Mouse (Mus musculus): ENCODE data around the gene Car3. TPM values are rescaled to one million over a fixed set of nuclear protein-coding genes. Genes with fewer than 3 reads are reported as not detected.
"Not testable (repeated sequence)": the region's sequence is repeated elsewhere in the genome, so short reads cannot be mapped to it uniquely, and the experiment has no call there.

Car3 gene
- 1,000 to 10,000 TPM in 3 of 4 experiments, 100 to 1,000 TPM in 1; 906 to 1,729 (median 1,130) TPM for total RNA-seq (2022)

GRCm38 (mm10) chr3:14863022-14863711 is at the start of gene Car3:
Gene Car3 (plus strand): TSS chr3:14863512.
- peak in 1 of 2 experiments; percentile 25 for DNase-seq (ENCODE audit: low spot score in 2 of 2)

- not testable (repeated sequence) for DNase-seq (ENCODE audit: low spot score in 2 of 2)
These were observed 47.9 kb upstream of the Car3 start for GRCm38 (mm10) chr3:14815396-14815795.

DNA sequence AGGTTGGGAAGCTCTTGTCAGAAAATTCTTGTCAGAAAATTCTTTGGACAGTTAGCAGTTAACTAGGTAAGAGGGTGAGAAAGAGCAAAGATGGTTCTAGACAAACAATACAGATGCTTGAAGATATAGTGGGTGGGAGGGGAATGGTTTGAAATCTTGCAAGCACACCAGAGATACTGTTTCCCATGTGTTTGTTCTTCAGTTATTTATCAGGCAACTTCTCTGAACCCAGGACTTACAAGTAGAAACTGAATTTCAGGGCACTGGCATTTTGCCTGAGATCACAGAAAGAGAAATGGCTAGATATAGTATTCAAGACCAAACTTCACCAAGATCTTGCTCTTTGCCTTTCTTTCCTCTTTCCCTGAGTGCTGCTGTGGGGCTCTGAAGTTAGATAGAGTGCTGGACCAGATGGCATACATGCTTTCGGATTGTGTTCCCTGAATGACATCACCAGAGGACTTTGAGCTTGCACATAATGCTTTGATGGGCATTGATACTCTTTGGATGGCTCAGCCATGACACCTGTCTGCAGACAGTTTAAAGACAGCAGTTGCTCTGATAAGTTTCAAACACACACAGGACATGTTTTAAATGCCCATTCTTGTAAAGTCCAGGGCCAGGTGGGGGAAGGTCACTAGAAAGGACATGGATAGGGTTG is 43.3 kb upstream of the Car3 start:
- no peak for DNase-seq (ENCODE audit: low spot score in 2 of 2)

- no peak for DNase-seq (ENCODE audit: low spot score in 2 of 2)
These were observed 34.4 kb upstream of the Car3 start for GRCm38 (mm10) chr3:14828896-14829295.

GRCm38 (mm10) chr3:14831219-14831835 is 32.0 kb upstream of the Car3 start:
- no peak for DNase-seq (ENCODE audit: low spot score in 2 of 2)

DNA sequence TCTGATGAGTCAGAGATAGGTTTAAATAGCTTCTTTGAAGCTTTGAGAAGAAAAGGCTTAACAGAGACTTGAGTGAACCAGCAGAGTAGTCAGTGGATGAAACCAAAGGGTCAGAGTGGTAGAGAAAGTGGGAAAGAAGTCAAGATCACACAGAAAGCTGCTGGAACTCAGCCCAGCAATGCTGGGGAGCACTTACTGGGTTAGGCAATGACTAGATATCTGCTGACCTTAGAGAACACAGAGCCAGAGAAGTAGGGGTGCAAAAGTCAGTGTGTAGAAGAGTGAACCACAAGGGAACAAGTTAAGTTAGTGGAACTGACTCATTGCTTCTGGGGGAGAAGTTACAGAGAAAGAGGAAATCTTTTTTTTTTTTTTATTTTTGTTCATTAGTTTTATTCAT is 30.5 kb upstream of the Car3 start:
- no peak for DNase-seq (ENCODE audit: low spot score in 2 of 2)

DNA sequence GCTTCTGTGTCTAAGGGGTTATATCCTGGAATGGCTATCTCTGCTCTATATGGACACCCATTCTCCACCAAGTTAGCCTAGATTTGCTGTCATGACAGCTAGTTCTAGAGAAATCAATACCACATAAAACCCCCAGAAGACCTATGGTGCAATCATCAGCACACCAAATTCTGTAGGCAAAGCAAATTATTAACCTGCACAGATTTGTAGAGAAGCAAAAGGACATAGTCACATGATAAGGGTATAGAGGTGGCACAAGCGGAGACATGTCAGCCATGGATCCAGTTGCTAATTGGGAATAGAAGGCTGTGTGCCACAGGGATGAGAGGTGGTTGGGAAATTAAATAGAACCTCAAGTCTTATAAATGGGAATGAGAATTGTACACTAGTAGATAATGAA is 24.4 kb upstream of the Car3 start:
- DNase-seq (ENCODE audit: low spot score in 2 of 2): no peak

DNA sequence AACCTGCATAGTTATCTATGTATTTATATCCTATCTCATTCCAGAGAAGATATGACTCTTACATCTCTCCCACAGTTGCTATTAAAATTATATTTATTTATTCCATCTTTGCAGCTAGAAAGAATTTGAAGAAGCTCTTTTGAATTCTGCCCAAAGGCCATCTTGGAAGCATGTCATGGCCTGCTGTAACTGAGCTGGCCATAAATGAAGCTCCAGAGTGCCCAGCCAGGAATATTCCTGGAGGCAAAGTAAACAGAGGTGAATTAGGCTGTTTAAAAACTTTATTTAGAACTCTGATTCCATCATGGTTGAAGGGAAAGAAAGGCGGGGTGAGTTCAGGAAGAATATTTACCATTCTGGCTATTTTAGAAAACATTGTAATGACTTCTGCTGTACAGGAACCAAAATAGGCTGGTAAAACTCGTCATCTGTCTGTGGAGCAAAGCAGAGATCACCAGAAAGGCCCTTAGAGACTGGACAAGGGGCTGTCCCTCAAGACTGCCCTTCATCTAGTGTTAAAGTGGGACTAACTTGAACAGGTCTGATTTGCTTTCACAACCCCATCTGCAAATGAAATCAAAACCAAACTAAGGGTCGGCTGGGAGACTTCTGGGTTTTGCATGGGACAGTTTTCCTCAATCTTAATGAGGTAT is 23.7 kb upstream of the Car3 start:
- DNase-seq (ENCODE audit: low spot score in 2 of 2): peak in 1 of 2 experiments; percentile 15

GRCm38 (mm10) chr3:14848587-14849254 is 14.6 kb upstream of the Car3 start:
- DNase-seq (ENCODE audit: low spot score in 2 of 2): no peak

DNA sequence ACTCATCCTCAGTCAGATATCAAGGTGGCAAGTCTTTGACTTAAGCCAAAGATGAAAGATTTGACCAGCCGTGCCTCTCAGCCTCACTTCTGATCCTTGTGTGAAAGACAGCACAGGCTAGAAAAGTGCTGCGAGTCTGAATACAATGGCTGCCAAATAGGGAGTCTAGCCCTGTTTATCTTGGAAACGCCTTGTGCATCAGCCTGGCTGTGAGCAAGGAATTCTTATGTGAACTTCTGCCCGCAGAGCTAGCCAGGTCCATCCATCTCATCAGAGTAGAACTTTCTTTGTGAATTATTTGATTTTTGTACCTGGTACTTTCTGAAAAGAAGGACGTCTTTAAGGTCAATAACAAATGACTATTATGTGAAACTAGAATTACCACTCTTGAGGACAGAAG is 9.3 kb upstream of the Car3 start:
- no peak for DNase-seq (ENCODE audit: low spot score in 2 of 2)

DNA sequence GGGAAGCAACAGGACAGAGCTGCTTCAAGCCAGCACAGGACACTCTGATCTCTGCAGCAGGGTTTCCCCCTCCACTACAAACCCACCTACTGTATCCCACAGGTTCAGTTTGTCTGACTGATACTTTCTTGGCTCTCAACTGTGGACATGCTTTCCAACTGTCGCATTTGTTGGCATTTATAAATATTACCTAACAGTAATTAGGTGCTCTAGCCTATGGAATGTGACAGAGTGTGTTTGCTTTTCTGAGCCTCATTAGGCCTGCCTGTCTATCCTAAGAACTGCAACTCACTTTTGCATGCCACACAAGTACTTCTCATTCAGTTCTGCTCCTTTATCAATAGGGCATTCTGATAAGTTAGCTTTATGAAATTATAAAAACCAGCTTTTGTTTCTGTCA is 8.9 kb upstream of the Car3 start:
- no peak for DNase-seq (ENCODE audit: low spot score in 2 of 2)

DNA sequence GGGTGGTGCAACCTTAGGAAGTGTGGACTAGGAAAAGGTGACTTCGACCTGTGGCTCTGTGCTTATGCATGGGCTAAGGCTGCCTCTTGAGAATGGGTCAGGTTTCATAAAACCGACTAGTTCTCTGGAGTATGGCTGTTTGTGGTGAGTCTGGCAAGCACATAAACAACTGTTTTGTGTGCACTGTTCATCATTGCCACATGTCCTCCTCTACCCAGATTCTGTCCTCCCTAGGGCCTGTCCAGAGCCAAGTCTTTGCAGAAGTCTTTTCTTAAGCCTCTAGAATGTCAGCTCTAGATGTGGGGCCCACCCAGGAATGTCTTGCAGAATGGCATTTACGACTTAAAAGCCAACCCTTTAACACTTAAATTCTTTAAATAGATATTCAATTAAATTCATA is 5.4 kb upstream of the Car3 start:
- no peak for DNase-seq (ENCODE audit: low spot score in 2 of 2)

DNA sequence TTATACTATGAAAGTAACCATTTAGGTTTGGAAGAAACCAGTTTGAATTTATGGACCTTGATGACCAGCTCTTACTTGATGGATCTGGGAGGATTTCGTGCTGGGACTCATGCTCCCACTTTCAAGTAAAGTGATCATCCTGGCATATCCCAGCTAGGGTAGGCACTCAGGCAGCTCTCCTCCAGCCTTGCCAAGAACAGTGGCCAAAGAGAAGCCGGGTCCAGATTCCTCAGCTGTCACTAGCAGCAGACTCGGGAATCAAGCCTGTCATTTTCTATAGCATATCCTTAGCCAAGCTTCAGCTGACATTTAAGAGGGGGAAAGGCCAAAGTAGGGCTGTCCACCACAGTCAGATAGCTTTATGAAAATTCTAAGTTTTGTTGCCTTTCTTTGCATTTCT is 3.0 kb upstream of the Car3 start:
- DNase-seq (ENCODE audit: low spot score in 2 of 2): peak; percentile 51 to 71

DNA sequence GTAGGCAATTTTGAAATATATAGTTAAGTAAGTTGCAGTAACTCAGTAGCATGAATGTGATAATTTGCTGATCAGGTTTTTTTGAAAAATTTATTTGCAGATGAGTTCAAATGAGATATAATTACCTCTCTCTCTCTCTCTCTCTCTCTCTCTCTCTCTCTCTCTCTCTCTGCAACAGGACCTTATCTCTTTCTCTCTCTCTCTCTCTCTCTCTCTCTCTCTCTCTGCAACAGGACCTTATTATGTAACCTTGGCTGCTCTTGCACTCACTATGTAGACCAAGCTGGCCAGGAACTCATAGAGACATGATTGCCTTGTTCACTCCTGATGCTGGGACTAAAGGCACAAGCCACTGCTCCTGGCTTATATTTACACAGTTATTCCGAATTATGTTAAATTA is 2.1 kb upstream of the Car3 start:
- DNase-seq (ENCODE audit: low spot score in 2 of 2): no peak

DNA sequence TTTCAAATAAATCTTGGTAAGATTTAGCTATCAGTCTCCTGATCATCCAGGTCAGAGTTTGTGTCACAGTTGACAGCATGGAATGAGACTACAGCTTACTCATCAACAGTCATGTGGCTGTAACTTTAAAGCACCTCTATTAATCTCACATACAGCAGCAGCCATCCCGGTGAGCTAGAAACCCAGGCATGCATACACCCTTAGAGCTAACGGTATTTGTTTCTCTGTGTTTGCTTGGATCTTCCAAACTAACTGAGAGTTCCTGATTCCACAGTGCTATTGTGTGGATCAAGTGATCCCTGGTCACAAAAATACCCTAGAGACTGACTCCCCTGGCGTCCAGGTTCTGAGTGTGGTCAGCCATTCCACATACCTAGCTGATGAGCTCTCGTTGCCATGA is 1.5 kb upstream of the Car3 start:
- DNase-seq (ENCODE audit: low spot score in 2 of 2): no peak

GRCm38 (mm10) chr3:14862654-14863021 is 674 bp upstream of the Car3 start:
- DNase-seq (ENCODE audit: low spot score in 2 of 2): no peak

- no peak for DNase-seq (ENCODE audit: low spot score in 2 of 2)
These were observed 610 bp downstream of the Car3 start for GRCm38 (mm10) chr3:14863922-14864321.

DNA sequence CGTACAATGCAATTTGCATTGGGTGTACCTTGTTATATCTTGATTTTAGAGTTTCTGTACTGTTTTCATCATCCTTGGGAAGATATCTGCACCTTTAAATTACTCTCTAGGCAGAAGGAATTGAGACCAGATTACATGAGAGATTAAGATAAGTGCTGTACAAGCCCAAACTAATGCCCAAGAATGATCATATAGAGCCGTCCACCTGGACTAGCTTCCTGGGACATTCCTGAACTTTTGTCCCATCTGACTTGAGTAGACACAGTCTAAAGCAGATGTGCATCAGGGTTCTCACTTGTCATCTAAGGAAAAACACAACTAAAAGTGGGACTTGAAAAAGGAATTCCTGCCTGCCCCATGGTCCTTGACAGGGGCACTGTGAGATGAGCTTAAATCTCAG is 2.6 kb downstream of the Car3 start:
- DNase-seq (ENCODE audit: low spot score in 2 of 2): no peak

GRCm38 (mm10) chr3:14869779-14870178 is 6.5 kb downstream of the Car3 start:
- peak; percentile 57 to 58 for DNase-seq (ENCODE audit: low spot score in 2 of 2)

DNA sequence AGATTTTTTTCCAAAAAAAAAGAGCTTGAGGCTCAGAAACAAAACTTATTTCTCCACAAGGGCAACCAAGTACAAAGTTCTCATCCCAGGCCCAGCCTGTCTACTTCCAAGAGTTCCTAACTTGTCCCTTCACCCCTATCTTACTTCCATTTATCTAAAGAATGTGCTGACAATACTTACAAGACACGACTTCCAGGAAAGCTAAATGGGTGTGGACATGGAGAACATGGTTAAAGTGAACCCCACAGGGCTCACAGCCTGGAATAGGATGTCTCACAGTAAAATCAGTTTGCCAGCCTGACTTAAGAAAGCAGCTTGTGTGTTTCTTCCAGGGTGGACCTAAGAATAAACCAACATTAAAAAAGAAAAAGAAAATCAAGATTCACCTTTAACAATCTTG is 7.2 kb downstream of the Car3 start:
- no peak for DNase-seq (ENCODE audit: low spot score in 2 of 2)

DNA sequence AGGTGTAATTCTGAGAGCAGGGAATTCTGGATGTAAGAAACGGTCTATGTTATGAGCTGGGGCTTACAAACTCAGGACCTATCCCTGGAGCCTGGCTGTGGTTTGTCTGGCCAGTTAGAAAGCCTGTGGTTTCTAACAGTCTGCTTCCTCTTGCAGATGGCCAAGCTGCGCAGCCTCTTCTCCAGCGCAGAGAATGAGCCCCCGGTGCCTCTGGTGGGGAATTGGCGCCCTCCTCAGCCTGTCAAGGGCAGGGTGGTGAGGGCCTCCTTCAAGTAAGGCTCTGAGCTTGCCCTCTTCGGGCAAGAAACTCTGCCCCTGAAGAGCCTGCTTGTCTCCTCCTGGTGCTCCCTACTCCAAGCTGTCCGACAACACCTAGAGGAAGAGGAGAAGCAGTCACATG is 8.1 kb downstream of the Car3 start:
- DNase-seq (ENCODE audit: low spot score in 2 of 2): peak in 1 of 2 experiments; percentile 29
